Mouse (Mus musculus): ENCODE measurements at regions not wholly inside any gene's neighbourhood (a gene's known extent, or its start where the extent isn't known, plus 50 kb on each side); places are given as distances from the start of the nearest gene placed in this dataset.

GRCm38 (mm10) chr2:116801578-116801977 is 76.9 kb upstream of the Tmco5 start:
- no peak overlapping the region for H3K4me3 ChIP-seq (ENCODE audit: insufficient read depth, low read length)
- H3K4me1 ChIP-seq (ENCODE audit: control insufficient read depth, insufficient read depth, low read length), result peaks cover 5% of the 10 kb centered on the region
- H3K27ac ChIP-seq (ENCODE audit: insufficient read depth, low read length), result no peak overlapping the region
- no peak for TF ChIP-seq CTCF (IDR thresholded peaks at IDR 0.05; ENCODE audit: borderline replicate concordance, insufficient read depth, low read length)

DNA sequence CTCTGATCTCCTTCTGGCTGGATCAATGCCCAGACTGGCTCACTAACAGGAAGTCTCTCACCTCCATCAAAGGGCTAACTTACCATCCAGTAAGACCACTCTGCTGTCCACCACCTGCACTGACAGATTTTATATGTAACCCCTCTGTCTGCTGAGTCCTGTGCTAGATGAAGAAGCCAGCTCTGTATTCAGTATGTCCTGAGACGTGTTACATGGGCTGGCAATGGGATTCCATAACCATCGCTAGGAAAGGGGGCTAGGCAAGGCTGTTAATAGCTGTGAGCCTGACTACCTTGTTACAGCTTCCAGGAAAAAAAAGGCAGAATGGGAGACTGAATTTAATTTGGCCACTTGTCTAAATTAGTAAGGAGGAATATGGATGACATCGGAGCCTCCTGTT is 71.3 kb upstream of the Tmco5 start:
- H3K4me3 ChIP-seq (ENCODE audit: insufficient read depth, low read length), result no peak overlapping the region
- TF ChIP-seq POLR2A (IDR thresholded peaks at IDR 0.05; ENCODE audit: low read depth, low read length) (no peak), CTCF (IDR thresholded peaks at IDR 0.05; ENCODE audit: borderline replicate concordance, insufficient read depth, low read length) (no peak)
- peaks cover 5% of the 10 kb centered on the region for H3K4me1 ChIP-seq (ENCODE audit: control insufficient read depth, insufficient read depth, low read length)
- H3K27ac ChIP-seq (ENCODE audit: insufficient read depth, low read length), result no peak overlapping the region

DNA sequence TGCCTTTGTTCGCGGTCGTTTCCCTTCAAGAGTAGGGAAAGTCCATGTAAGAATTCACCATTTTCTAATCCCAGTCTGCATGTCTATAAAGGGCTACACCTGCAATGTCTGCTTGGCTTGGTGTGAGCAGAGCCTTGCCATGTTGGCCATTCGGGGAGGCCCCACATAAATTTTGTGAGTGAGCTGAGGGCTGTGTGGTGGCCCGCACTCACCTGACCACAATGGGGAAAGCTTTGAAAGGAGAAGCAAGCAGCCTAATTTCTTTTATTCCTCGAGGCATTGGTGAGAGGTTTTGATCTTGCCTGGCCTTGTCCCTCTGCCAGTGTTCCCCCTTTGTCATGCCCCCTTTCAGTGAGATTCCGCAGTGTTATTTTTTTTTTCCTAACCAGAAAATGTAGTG is 70.9 kb upstream of the Tmco5 start:
- H3K4me3 ChIP-seq (ENCODE audit: insufficient read depth, low read length), result no peak overlapping the region
- peaks cover 5% of the 10 kb centered on the region for H3K4me1 ChIP-seq (ENCODE audit: control insufficient read depth, insufficient read depth, low read length)
- TF ChIP-seq POLR2A (IDR thresholded peaks at IDR 0.05; ENCODE audit: low read depth, low read length), result no peak
- TF ChIP-seq CTCF (IDR thresholded peaks at IDR 0.05; ENCODE audit: borderline replicate concordance, insufficient read depth, low read length), result no peak
- no peak overlapping the region for H3K27ac ChIP-seq (ENCODE audit: insufficient read depth, low read length)

GRCm38 (mm10) chr2:116808113-116808512 is 70.4 kb upstream of the Tmco5 start:
- TF ChIP-seq CTCF (IDR thresholded peaks at IDR 0.05; ENCODE audit: borderline replicate concordance, insufficient read depth, low read length) (no peak), POLR2A (IDR thresholded peaks at IDR 0.05; ENCODE audit: low read depth, low read length) (no peak)
- H3K4me1 ChIP-seq (ENCODE audit: control insufficient read depth, insufficient read depth, low read length), result peaks cover 5% of the 10 kb centered on the region
- H3K4me3 ChIP-seq (ENCODE audit: insufficient read depth, low read length), result no peak overlapping the region
- H3K27ac ChIP-seq (ENCODE audit: insufficient read depth, low read length), result no peak overlapping the region

- H3K27ac ChIP-seq (ENCODE audit: insufficient read depth, low read length), result no peak overlapping the region
- peaks cover 5% of the 10 kb centered on the region for H3K4me1 ChIP-seq (ENCODE audit: control insufficient read depth, insufficient read depth, low read length)
- no peak overlapping the region for H3K4me3 ChIP-seq (ENCODE audit: insufficient read depth, low read length)
- TF ChIP-seq POLR2A (IDR thresholded peaks at IDR 0.05; ENCODE audit: low read depth, low read length) (no peak), CTCF (IDR thresholded peaks at IDR 0.05; ENCODE audit: borderline replicate concordance, insufficient read depth, low read length) (no peak)
Measured at GRCm38 (mm10) chr2:116808554-116808953, 69.9 kb upstream of the Tmco5 start.

DNA sequence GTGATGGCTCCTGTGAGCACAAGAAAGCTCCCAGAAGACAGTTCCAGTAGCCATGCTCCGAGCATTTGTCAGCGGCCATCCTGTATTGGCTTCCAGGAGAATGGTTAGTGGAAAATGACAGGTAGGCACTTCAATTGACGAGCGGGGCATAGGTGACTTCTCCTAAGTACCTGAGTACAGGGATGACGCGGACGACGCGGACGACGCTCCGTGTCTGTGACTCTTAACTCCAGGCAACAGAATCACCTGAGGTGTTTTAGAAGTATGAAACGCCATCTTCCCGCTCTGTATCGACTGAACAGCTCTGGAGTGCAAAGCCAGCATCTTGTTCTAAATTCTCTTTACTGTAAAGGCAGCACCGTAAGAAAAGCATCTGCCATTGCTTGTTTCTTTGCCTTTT is 68.4 kb upstream of the Tmco5 start:
- TF ChIP-seq POLR2A (IDR thresholded peaks at IDR 0.05; ENCODE audit: low read depth, low read length), result no peak
- no peak for TF ChIP-seq CTCF (IDR thresholded peaks at IDR 0.05; ENCODE audit: borderline replicate concordance, insufficient read depth, low read length)
- Histone ChIP-seq H3K4me1 (ENCODE audit: control insufficient read depth, insufficient read depth, low read length) (no peaks in the 10 kb centered on the region; the same call in 1 of the 2 replicates), H3K27ac (ENCODE audit: insufficient read depth, low read length) (no peak overlapping the region), H3K4me3 (ENCODE audit: insufficient read depth, low read length) (no peak overlapping the region)

- no peak for TF ChIP-seq POLR2A (IDR thresholded peaks at IDR 0.05; ENCODE audit: low read depth, low read length)
- TF ChIP-seq CTCF (IDR thresholded peaks at IDR 0.05; ENCODE audit: borderline replicate concordance, insufficient read depth, low read length), result no peak
- no peak overlapping the region for H3K27ac ChIP-seq (ENCODE audit: insufficient read depth, low read length)
- H3K4me1 ChIP-seq (ENCODE audit: control insufficient read depth, insufficient read depth, low read length), result peaks cover 2% of the 10 kb centered on the region; the same call in 1 of the 2 replicates
- no peak overlapping the region for H3K4me3 ChIP-seq (ENCODE audit: insufficient read depth, low read length)
Measured at GRCm38 (mm10) chr2:116812869-116813558, 65.5 kb upstream of the Tmco5 start.

- peaks cover 4% of the 10 kb centered on the region; the same call in 1 of the 2 replicates for H3K4me1 ChIP-seq (ENCODE audit: control insufficient read depth, insufficient read depth, low read length)
- no peak overlapping the region for H3K27ac ChIP-seq (ENCODE audit: insufficient read depth, low read length)
- H3K4me3 ChIP-seq (ENCODE audit: insufficient read depth, low read length), result no peak overlapping the region
- TF ChIP-seq CTCF (IDR thresholded peaks at IDR 0.05; ENCODE audit: borderline replicate concordance, insufficient read depth, low read length), result no peak
Measured at GRCm38 (mm10) chr2:116813559-116813895, 65.0 kb upstream of the Tmco5 start.

DNA sequence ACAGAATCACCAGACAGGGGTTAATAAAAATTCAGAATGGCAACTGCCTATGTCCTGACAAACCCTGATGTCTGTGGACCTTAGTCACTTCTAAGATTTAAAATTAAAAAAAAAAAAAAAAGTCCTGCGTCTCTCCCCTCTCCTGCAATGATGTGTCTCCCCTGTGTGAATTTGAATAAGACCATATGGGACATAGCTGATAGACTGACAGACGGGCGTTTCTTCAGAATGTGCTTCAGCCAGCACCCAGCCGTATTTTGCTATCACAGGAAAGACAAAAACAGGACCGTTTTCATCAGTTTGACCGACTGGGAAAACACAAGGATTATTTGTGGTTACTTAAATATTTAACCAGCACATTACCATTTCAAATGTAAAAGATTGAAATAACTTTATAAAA is 61.4 kb upstream of the Tmco5 start:
- peaks cover 16% of the 10 kb centered on the region for H3K4me1 ChIP-seq (ENCODE audit: control insufficient read depth, insufficient read depth, low read length)
- H3K4me3 ChIP-seq (ENCODE audit: insufficient read depth, low read length), result no peak overlapping the region
- no peak overlapping the region for H3K27ac ChIP-seq (ENCODE audit: insufficient read depth, low read length)
- TF ChIP-seq CTCF (IDR thresholded peaks at IDR 0.05; ENCODE audit: borderline replicate concordance, insufficient read depth, low read length), result no peak
- TF ChIP-seq POLR2A (IDR thresholded peaks at IDR 0.05; ENCODE audit: low read depth, low read length), result no peak

DNA sequence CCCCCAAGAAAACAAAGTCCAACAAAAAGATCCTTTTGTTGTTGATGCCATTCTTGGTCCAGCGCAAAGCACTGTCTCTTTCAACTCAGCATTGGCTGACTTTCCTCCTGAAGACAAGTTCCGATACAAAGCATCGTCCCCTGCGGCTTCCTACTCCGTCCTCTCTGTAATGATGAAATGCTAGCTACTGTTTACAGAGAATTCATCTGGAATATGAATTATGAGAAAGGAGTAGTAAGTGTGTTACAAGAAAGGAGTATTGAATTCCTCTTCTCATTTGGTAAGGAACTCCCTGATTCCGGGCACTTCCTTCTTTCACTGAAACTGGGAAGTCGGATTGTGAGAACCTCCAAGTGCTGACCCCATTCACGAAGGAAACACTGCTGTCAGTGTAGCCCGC is 60.9 kb upstream of the Tmco5 start:
- no peak overlapping the region for H3K4me3 ChIP-seq (ENCODE audit: insufficient read depth, low read length)
- TF ChIP-seq CTCF (IDR thresholded peaks at IDR 0.05; ENCODE audit: borderline replicate concordance, insufficient read depth, low read length) (no peak), POLR2A (IDR thresholded peaks at IDR 0.05; ENCODE audit: low read depth, low read length) (no peak)
- peak overlapping the region; percentile 4; the same call in 1 of the 2 replicates for H3K27ac ChIP-seq (ENCODE audit: insufficient read depth, low read length)
- H3K4me1 ChIP-seq (ENCODE audit: control insufficient read depth, insufficient read depth, low read length), result peaks cover 16% of the 10 kb centered on the region

Data from embryonic fibroblast, embryonic 13.5 days (primary cell).